Mouse (Mus musculus): Measurements from ENCODE around the gene Mtus2. TPM values are rescaled to one million over a fixed set of nuclear protein-coding genes. Genes with fewer than 3 reads are reported as not detected.
"Not testable (repeated sequence)": the region's sequence is repeated elsewhere in the genome, so short reads cannot be mapped to it uniquely, and the experiment has no call there.

The Mtus2 gene
- total and polyA plus RNA-seq, 2 experiments from 2014 or later = 38.0 to 41.6 TPM

DNA sequence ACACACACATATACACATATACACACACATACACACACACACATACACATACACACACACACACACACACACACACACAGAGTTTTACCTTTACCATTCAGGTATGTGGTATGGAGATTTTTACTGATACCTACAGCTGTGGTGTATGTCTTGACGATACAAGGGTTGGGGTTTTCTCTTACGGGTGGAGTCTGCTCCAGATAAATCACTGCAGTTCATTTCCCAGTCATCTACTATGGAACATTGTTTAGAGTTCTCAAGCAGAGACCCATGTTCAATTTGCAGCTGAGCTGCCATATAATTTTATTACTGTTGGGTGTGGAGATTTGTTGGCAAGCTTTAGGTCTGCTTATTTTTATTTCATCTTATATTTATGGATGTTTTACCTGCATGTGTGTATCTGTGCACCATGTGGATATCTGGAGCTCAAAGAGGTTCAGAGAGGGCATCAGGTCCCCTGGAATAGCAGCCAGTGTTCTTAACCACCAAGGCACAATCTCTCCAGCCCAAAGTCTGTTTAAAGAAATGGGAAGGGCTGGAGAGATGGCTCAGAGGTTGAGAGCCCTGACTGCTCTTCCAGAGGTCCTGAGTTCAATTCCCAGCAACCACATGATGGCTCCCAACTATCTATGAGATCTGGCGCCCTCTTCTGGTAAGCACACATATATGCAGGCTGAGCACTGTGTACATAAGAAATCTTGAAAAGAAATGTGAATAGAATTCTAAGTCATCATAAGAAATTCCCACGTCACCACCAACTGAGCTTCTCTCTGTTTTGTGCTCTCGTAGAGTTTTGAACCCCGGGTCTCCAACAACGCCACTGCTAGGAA is 28.2 kb upstream of the Mtus2 start:
- H3K4me1 ChIP-seq (ENCODE audit: insufficient read depth, low read length) = no peaks in the 10 kb centered on the region
- H3K27ac ChIP-seq (ENCODE audit: low read depth, low read length) = no peak overlapping the region
- TF ChIP-seq CTCF (IDR thresholded peaks at IDR 0.05) = peak; percentile 39
- no peak overlapping the region for H3K4me2 ChIP-seq (ENCODE audit: low read depth, low read length, poor library complexity, severe bottlenecking)
- H3K27me3 ChIP-seq (ENCODE audit: insufficient read depth, low read length) = no peaks in the 10 kb centered on the region
- no peak for ATAC-seq (ENCODE audit: low FRiP score)
- WGBS = 88% methylated on average over 7 of the region's 7 CpGs
- no peak overlapping the region for H3K9ac ChIP-seq (replicated peaks; ENCODE audit: low read length, poor library complexity, severe bottlenecking)
- no peak for DNase-seq (ENCODE audit: low spot score)
- no peaks in the 10 kb centered on the region for H3K36me3 ChIP-seq (ENCODE audit: insufficient read depth, low read length)
- H3K4me3 ChIP-seq (ENCODE audit: low read depth, low read length) = no peak overlapping the region
- H3K9me3 ChIP-seq (ENCODE audit: low read length) = no peaks in the 10 kb centered on the region

- Histone ChIP-seq H3K27ac (ENCODE audit: low read depth, low read length) (no peak overlapping the region), H3K4me3 (ENCODE audit: low read depth, low read length) (no peak overlapping the region), H3K27me3 (ENCODE audit: insufficient read depth, low read length) (no peaks in the 10 kb centered on the region), H3K36me3 (ENCODE audit: insufficient read depth, low read length) (no peaks in the 10 kb centered on the region), H3K9me3 (ENCODE audit: low read length) (no peaks in the 10 kb centered on the region), H3K4me2 (ENCODE audit: low read depth, low read length, poor library complexity, severe bottlenecking) (no peak overlapping the region), H3K9ac (replicated peaks; ENCODE audit: low read length, poor library complexity, severe bottlenecking) (no peak overlapping the region), H3K4me1 (ENCODE audit: insufficient read depth, low read length) (no peaks in the 10 kb centered on the region)
- ATAC-seq (ENCODE audit: low FRiP score) = no peak
- WGBS = 91% methylated on average over 13 of the region's 13 CpGs
- no peak for DNase-seq (ENCODE audit: low spot score)
- no peak for TF ChIP-seq CTCF (IDR thresholded peaks at IDR 0.05)
These were observed 22.0 kb upstream of the Mtus2 start for GRCm38 (mm10) chr5:147935096-147935495.

GRCm38 (mm10) chr5:147939226-147939625 is 17.9 kb upstream of the Mtus2 start:
- TF ChIP-seq CTCF (IDR thresholded peaks at IDR 0.05) = no peak
- no peak overlapping the region for H3K27ac ChIP-seq (ENCODE audit: low read depth, low read length)
- no peaks in the 10 kb centered on the region for H3K36me3 ChIP-seq (ENCODE audit: insufficient read depth, low read length)
- no peak overlapping the region for H3K4me2 ChIP-seq (ENCODE audit: low read depth, low read length, poor library complexity, severe bottlenecking)
- H3K9me3 ChIP-seq (ENCODE audit: low read length) = no peaks in the 10 kb centered on the region
- ATAC-seq (ENCODE audit: low FRiP score) = no peak
- peak; percentile 67 for DNase-seq (ENCODE audit: low spot score)
- WGBS = 65% methylated on average over 5 of the region's 5 CpGs
- H3K9ac ChIP-seq (replicated peaks; ENCODE audit: low read length, poor library complexity, severe bottlenecking) = no peak overlapping the region
- no peaks in the 10 kb centered on the region for H3K4me1 ChIP-seq (ENCODE audit: insufficient read depth, low read length)
- H3K27me3 ChIP-seq (ENCODE audit: insufficient read depth, low read length) = no peaks in the 10 kb centered on the region
- H3K4me3 ChIP-seq (ENCODE audit: low read depth, low read length) = no peak overlapping the region

GRCm38 (mm10) chr5:147945000-147945666 is 12.0 kb upstream of the Mtus2 start:
- peak; percentile 85 for TF ChIP-seq CTCF (IDR thresholded peaks at IDR 0.05)
- H3K9me3 ChIP-seq (ENCODE audit: low read length) = no peaks in the 10 kb centered on the region
- H3K9ac ChIP-seq (replicated peaks; ENCODE audit: low read length, poor library complexity, severe bottlenecking) = no peak overlapping the region
- WGBS = 36% methylated on average over 5 of the region's 5 CpGs
- ATAC-seq (ENCODE audit: low FRiP score) (no peak), DNase-seq (ENCODE audit: low spot score) (peak; percentile 71)
- H3K4me1 ChIP-seq (ENCODE audit: insufficient read depth, low read length) = no peaks in the 10 kb centered on the region
- no peak overlapping the region for H3K27ac ChIP-seq (ENCODE audit: low read depth, low read length)
- H3K4me3 ChIP-seq (ENCODE audit: low read depth, low read length) = no peak overlapping the region
- no peak overlapping the region for H3K4me2 ChIP-seq (ENCODE audit: low read depth, low read length, poor library complexity, severe bottlenecking)
- no peaks in the 10 kb centered on the region for H3K36me3 ChIP-seq (ENCODE audit: insufficient read depth, low read length)
- no peaks in the 10 kb centered on the region for H3K27me3 ChIP-seq (ENCODE audit: insufficient read depth, low read length)

DNA sequence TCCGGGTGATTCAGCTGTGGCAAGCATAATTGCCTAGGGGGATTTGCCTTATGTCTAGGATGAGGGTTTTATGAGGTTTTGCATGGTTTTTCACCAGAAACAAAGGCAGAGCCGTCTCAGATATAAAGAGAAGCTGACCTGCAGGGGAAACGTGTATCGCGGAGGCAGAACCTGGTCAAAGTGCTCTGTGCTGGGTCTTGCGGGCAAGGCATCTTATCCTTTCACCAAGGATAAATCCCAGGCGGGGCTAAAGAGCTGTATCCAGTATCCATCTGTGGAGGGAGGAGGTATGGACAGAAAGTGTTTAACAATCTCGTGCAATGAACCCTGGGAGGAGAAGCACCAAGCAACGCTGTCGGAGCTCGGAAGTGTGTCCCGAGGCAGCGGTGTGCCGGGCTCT is 7.2 kb upstream of the Mtus2 start:
- H3K9me3 ChIP-seq (ENCODE audit: low read length) = no peaks in the 10 kb centered on the region
- H3K4me2 ChIP-seq (ENCODE audit: low read depth, low read length, poor library complexity, severe bottlenecking) = no peak overlapping the region
- no peak overlapping the region for H3K27ac ChIP-seq (ENCODE audit: low read depth, low read length)
- TF ChIP-seq CTCF (IDR thresholded peaks at IDR 0.05) = no peak
- ATAC-seq (ENCODE audit: low FRiP score) (no peak), DNase-seq (ENCODE audit: low spot score) (no peak)
- H3K4me1 ChIP-seq (ENCODE audit: insufficient read depth, low read length) = no peaks in the 10 kb centered on the region
- H3K36me3 ChIP-seq (ENCODE audit: insufficient read depth, low read length) = no peaks in the 10 kb centered on the region
- no peaks in the 10 kb centered on the region for H3K27me3 ChIP-seq (ENCODE audit: insufficient read depth, low read length)
- 53% methylated on average over 14 of the region's 14 CpGs for WGBS
- H3K9ac ChIP-seq (replicated peaks; ENCODE audit: low read length, poor library complexity, severe bottlenecking) = 0 out of 2 replicates have a peak overlapping the region, but pooled peaks have one; percentile 4
- H3K4me3 ChIP-seq (ENCODE audit: low read depth, low read length) = no peak overlapping the region

GRCm38 (mm10) chr5:147951751-147952150 is 5.4 kb upstream of the Mtus2 start:
- WGBS = 47% methylated on average over 2 of the region's 2 CpGs
- Histone ChIP-seq H3K36me3 (ENCODE audit: insufficient read depth, low read length) (no peaks in the 10 kb centered on the region), H3K9me3 (ENCODE audit: low read length) (no peaks in the 10 kb centered on the region), H3K27me3 (ENCODE audit: insufficient read depth, low read length) (no peaks in the 10 kb centered on the region), H3K4me2 (ENCODE audit: low read depth, low read length, poor library complexity, severe bottlenecking) (no peak overlapping the region), H3K4me3 (ENCODE audit: low read depth, low read length) (no peak overlapping the region), H3K9ac (replicated peaks; ENCODE audit: low read length, poor library complexity, severe bottlenecking) (no peak overlapping the region), H3K4me1 (ENCODE audit: insufficient read depth, low read length) (no peaks in the 10 kb centered on the region; the same call in 1 of the 2 replicates), H3K27ac (ENCODE audit: low read depth, low read length) (no peak overlapping the region)
- DNase-seq (ENCODE audit: low spot score) (no peak), ATAC-seq (ENCODE audit: low FRiP score) (no peak)
- no peak for TF ChIP-seq CTCF (IDR thresholded peaks at IDR 0.05)

DNA sequence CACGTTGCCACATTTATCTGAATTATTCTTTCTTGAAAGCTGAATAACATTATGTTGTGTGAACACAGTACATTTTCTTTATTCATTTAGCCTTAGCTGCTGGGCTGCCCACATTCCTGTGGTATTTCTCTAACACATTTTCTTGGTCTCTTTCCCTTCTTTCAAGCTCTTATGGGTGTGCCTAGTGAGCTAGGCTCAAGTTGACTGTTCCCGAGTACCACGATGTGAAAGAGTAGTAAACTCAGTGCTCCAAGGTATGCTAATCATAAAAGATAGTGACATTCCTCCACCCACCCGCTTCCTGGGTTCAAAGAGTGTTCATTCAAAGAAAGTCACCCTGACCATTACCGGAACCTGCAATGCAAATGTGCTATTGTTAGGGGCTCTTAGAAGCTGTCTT is 3.9 kb upstream of the Mtus2 start:
- H3K4me1 ChIP-seq (ENCODE audit: insufficient read depth, low read length); H3K27ac ChIP-seq (ENCODE audit: low read depth, low read length); H3K36me3 ChIP-seq (ENCODE audit: insufficient read depth, low read length); DNase-seq (ENCODE audit: low spot score); H3K9ac ChIP-seq (replicated peaks; ENCODE audit: low read length, poor library complexity, severe bottlenecking); H3K4me3 ChIP-seq (ENCODE audit: low read depth, low read length); H3K9me3 ChIP-seq (ENCODE audit: low read length); ATAC-seq (ENCODE audit: low FRiP score); H3K27me3 ChIP-seq (ENCODE audit: insufficient read depth, low read length); H3K4me2 ChIP-seq (ENCODE audit: low read depth, low read length, poor library complexity, severe bottlenecking): not testable (repeated sequence)
- 89% methylated on average over 5 of the region's 5 CpGs for WGBS
